Mouse (Mus musculus) cortical plate, adult 2 months (tissue): ENCODE results near the gene Traf3ip3.

Experiments
- CTCF ChIP-seq: fragments of 200-500 bp; IDR thresholded peaks from 2 replicates; pipeline ENCODE4 v1.5.1; 2011; ENCODE audit warnings: mild to moderate bottlenecking, control low read depth, low read length; ENCODE audit not compliant: insufficient read depth; ENCODE audit errors: extremely low read depth
- POLR2A ChIP-seq: fragments of 200-500 bp; IDR thresholded peaks from 2 replicates; pipeline ENCODE4 v1.6.1; 2011; ENCODE audit warnings: mild to moderate bottlenecking, low read length, control low read depth; ENCODE audit not compliant: insufficient read depth; ENCODE audit errors: extremely low read depth

DNA sequence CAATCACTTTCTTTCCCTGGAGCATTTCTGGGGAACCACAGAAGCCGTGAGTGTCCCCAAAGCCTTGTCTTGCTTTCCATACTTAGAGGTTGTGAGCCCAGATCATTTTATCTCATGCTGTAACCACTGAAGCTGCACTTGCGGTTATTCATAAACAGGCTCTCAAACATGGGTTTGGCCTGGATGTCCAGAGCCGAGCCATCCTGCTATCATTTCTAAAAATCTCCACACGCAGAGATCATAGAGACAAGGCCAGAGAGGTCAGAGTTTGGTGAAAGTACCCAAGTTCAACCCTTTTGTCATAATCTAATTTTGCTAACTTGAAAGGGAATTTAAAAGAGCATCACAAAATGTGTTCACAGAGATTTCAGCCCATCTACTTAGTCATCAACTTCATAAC, 39.9 kb upstream of the Traf3ip3 start:
- no peak for TF ChIP-seq POLR2A
- no peak for TF ChIP-seq CTCF
